Mouse (Mus musculus): ENCODE measurements at regions not wholly inside any gene's neighbourhood (a gene's known extent, or its start where the extent isn't known, plus 50 kb on each side); places are given as distances from the start of the nearest gene placed in this dataset.

GRCm38 (mm10) chr14:88330613-88331012 is 140.6 kb downstream of the Pcdh20 start:
- TF ChIP-seq CTCF (IDR thresholded peaks at IDR 0.05) (no peak), EP300 (IDR thresholded peaks at IDR 0.05) (no peak)
